Mouse (Mus musculus): ENCODE results near the gene Sp7.

Sp7 gene

GRCm38 (mm10) chr15:102388942-102389341, 22.0 kb upstream of the Sp7 start:
- DNase-seq (ENCODE audit: low spot score in 2 of 2), result no peak

- no peak for DNase-seq (ENCODE audit: low spot score in 2 of 2)
Observed at GRCm38 (mm10) chr15:102386640-102387039, 19.7 kb upstream of the Sp7 start.

DNA sequence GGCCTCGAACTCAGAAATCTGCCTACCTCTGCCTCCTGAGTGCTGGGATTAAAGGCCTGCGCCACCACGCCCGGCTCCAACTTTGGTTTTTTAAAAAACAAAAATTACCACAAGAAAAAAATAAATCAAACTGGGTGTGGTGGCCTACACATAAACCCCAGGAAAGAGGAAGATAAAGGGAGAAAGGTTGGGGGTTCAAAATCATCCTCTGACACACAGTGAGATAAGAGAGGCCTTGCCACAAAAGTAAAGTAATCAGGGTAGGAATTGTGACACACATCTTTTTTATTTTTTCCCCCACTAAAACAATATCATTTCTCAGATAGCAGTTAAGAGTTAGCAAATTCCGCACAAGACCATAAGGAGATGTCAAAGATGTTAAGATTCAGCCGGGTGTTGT, 16.7 kb upstream of the Sp7 start:
- no peak for DNase-seq (ENCODE audit: low spot score in 2 of 2)

GRCm38 (mm10) chr15:102381575-102381974, 14.6 kb upstream of the Sp7 start:
- peak in 1 of 2 experiments; percentile 76 for DNase-seq (ENCODE audit: low spot score in 2 of 2)

GRCm38 (mm10) chr15:102377810-102378262, 10.9 kb upstream of the Sp7 start:
- no peak for DNase-seq (ENCODE audit: low spot score in 2 of 2)

GRCm38 (mm10) chr15:102377163-102377543, 10.2 kb upstream of the Sp7 start:
- DNase-seq (ENCODE audit: low spot score in 2 of 2), result peak; percentile 68 to 85

DNA sequence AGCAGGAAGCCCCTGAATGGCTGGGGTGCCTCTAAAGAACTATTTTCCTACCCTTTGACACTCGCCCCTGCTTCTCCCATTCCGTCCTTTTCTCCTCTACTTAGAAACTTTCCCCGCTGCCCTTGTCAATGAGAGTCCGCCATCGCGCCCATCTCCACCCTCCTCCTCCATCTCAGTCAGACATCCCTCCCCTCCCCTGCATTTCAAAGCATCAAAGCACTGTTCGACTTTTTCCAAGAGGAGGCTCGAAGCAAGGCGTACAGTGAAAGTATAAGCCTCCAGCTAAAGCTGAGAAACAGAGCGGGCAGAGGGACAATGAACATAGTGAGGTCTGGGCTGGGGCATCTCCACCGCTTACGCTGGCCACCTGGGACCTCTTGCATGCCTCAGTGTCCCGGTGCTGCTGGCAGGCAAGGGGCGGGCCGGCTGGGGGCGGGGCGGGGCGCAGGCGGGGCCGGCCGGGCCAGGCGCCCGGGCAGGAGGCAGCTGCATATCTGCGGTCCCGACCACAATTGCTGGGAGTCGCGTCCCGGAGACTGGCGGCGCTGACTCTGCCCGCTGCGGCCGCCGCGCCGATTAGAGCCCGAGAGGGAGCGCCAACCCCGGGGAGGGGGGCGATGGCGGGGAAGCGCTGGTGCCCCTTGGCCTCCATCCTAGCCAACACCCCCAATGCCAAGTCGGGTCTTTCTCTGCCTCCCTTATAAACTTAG, 9.6 kb upstream of the Sp7 start:
- DNase-seq (ENCODE audit: low spot score in 2 of 2), result peak; percentile 25 to 36

DNA sequence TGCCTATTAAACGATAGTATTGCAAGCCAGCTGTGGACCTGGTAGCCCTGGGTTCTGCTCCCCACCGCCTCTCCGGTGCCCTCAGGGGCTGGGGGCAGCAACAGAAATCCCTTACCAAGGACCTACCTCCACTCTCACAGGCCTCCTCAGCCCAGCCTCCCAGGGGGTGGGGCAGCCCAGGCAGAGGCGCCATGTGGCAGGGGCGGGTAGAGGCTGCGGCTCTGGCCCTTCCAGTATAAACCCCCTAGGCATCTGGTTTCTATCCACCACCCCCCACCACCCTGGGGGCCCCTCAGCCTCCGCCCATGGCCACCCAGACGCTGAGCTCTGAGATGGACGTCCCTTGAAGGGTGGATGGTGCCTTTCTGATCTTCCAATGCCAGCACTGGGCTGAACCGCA, 3.7 kb upstream of the Sp7 start:
- no peak for DNase-seq (ENCODE audit: low spot score in 2 of 2)

DNA sequence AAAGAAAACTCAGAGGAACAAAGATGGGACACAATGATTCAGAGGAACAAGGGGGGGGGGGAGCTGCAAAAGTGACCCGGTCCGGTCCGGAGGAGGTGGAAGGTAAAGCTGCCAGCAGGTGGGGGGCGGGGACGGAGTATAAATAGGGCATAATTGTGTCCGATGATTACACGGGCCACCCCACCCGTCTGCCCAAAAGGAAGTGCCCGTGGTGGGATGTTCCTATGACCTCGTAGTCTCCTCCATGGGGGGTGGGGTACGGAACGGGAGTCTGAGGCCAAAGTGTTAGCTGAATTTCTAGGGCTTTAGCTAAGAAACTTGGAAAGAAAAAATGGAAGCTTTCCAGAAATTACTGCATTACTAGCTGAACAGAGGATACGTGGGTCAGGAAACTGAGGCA, 3.0 kb upstream of the Sp7 start:
- DNase-seq (ENCODE audit: low spot score in 2 of 2), result no peak

DNA sequence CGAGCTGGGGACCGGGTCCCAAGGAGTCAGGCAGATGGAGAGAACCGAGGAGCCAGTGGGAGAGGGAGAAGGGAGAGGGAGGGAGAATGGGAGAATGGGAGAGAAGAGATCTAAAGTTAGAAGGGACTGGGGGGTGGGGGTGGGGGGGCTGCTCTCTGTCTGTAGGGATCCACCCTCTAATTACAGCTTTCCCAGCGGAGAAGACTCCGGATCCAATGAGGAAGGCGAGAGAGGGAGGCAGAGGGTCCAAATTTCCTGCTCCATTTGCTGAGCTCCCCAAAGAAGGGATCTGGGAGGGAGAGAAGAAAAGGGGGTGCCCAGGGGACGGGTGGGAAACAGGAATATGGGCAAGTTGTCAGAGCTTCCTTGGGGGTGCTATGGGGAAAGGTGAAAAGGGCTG, 744 bp downstream of the Sp7 start:
- no peak for DNase-seq (ENCODE audit: low spot score in 2 of 2)

GRCm38 (mm10) chr15:102364678-102365077, 2.3 kb downstream of the Sp7 start:
- no peak for DNase-seq (ENCODE audit: low spot score in 2 of 2)

DNA sequence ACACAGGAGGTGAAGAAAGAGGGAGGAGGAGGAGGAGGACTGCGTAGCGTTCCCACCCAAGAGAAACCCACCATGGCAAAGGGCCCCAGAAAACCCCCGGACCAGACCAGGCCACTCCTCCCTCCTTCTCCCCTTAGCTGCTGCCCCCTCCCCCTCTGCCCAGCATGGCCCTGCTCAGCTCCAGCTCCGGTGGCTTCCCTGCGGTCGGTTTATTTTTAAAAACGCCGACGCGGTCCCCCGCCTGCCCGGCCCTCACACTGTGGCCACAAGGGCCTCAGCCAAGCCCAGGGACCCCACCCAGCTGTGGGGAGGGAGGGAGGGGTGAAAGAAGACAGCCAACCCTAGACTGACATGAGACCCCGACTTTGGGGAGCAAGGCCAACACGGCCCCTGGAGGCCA, 4.3 kb downstream of the Sp7 start:
- no peak for DNase-seq (ENCODE audit: low spot score in 2 of 2)

DNA sequence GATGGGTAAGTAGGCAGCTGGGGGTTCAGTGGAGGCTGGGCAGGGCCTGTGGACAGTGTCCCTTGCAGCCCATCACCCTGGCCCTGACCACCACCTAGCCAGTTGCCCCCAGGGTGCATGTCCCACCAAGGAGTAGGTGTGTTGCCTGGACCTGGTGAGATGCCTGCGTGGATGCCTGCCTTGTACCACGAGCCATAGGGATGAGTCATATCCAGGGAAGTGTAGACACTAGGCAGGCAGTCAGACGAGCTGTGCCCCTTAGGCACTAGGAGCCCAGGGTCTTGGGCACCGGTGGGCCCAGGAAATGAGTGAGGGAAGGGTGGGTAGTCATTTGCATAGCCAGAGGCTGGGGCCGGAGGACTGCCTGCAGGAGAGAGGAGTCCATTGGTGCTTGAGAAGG, 8.1 kb downstream of the Sp7 start:
- DNase-seq (ENCODE audit: low spot score in 2 of 2), result no peak

GRCm38 (mm10) chr15:102358126-102358525, 8.9 kb downstream of the Sp7 start:
- peak in 1 of 2 experiments; percentile 24 for DNase-seq (ENCODE audit: low spot score in 2 of 2)

DNA sequence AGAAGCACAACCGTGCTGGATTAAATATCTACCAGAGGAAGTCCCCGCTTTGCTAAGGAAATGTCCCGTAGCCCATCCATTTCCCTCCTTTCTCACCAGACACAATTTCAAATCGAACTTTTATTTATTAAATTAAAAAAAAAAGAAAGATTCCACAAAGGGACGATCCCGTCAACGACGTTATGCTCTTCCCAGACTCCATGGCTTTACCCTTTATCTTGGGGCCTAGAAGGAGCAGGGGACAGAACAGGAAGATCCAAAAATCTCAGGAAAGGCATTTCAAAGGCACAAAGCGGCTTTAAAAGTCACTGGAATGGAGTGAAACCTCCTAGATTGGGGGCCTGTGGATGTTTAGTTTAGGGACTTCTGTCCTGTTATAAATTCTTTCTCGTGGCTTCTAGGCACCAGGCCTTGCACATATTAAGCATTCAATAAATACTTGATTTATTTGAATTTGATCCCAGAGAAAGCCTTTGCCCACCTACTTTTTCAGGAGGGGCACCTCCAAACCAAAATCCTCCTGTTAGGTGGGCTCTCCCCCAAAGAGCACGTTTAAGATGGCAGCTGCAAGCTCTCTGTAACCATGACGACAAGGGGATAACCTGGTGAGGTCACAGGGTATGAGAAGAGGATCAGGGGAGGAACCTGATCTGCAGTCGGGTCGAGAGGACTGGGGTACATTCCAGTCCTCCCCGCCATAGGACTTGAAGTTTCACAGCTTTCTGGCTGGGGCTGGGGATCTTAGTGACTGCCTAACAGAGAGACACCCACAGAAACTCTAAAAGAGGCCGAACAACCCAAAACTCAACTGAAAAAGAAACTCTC, 10.3 kb downstream of the Sp7 start:
- DNase-seq (ENCODE audit: low spot score in 2 of 2), result no peak

GRCm38 (mm10) chr15:102355871-102356441, 11.0 kb downstream of the Sp7 start:
- no peak for DNase-seq (ENCODE audit: low spot score in 2 of 2)

DNA sequence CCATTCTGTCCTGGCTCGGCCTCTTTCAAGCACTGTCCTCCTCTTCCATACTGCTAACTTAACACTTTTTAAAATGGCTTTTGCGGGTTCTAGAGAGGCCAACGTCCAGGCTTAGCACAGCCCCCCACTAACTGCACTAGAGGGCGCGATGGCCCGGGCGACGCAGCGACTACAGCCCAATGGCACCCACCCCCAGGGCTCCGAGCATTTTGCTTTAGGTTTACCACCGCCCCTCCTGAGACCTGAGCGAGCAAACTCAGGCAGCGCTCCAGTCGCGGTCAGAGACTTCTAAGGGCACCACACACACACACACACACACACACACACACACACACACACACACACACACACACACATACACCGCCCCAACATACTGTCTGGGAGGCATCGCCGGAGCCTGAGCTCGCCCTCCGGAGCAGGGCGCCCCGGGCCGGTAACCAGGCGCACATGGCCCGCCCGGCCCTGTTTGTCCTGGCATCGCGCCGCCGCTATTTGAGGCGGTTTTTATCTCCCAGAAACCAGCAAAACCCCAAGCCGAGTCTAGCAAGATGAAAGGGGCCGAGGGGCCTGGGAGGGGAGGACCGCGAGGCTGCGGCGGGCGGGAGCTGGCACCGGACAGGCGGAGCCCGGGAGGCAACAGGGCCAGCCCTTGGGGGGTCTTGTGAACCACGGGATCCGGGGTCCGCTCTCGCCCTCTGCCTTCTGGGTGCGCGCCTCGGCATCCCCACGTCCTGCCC, 11.7 kb downstream of the Sp7 start:
- peak in 1 of 2 experiments; percentile 15 for DNase-seq (ENCODE audit: low spot score in 2 of 2)

- DNase-seq (ENCODE audit: low spot score in 2 of 2), result no peak
Observed at GRCm38 (mm10) chr15:102353986-102354385, 13.0 kb downstream of the Sp7 start.

DNA sequence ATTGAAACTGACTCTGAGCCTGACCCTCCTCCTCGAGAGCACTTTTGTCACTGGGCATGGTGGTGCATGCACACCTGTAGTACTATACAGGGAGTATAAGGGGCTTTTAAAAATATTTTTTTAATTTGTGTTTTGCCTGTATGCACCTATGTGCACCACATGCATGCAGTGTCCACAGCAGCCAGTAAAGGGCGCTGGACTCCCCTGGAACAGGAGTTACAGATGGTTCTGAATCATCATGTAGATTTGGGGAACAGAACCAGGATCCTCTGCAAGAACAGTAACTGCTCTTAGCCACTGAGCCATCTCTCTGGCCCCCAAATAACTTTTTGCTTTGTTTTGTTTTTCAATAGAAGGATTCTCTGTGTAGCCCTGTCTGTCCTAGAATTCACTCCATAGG, 14.8 kb downstream of the Sp7 start:
- no peak for DNase-seq (ENCODE audit: low spot score in 2 of 2)

DNA sequence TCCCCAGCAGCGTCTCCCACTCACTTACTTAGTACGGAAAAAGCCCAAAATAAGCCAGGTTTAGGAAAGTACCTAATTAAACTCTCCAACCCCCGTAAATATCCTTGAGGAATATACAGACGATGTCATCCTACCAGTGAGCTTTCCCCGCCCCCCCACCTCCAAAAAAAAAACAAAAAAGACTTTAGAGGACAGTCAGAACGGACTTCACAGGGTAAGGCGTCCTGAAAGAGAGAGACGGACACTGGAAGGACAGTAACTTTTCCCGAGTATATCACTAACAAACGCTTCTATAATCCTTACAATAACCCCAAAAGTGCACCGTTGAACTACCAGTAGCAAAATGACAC, 16.1 kb downstream of the Sp7 start:
- DNase-seq (ENCODE audit: low spot score in 2 of 2), result no peak

- peak; percentile 90 to 96 for DNase-seq (ENCODE audit: low spot score in 2 of 2)
Observed at GRCm38 (mm10) chr15:102350138-102350941, 16.6 kb downstream of the Sp7 start, which contains the start of gene Aaas. Gene Aaas (minus strand): TSS chr15:102350771.

Measured in thymus, postnatal 10 days (tissue).